Mouse (Mus musculus) midbrain, embryonic 14.5 days (tissue): ENCODE data around the gene Majin. TPM values are rescaled to one million over a fixed set of nuclear protein-coding genes. Genes with fewer than 3 reads are reported as not detected.

Source experiments
- ATAC-seq: fragments of 200-750 bp; cut with Nextera tagmentation; 2 replicates; pipeline ENCODE4 v1.8.0; 2017; ENCODE audit warnings: moderate number of reproducible peaks, moderate library complexity; ENCODE audit not compliant: low FRiP score, low TSS enrichment
- DNase-seq: peaks from one replicate; pipeline ENCODE4 v3.0.0-alpha.2; 2015
- H3K27ac ChIP-seq: fragments of 300-500 bp; sonication (generic); replicated peaks from 2 replicates; pipeline ENCODE4 v1.5.1; 2014; ENCODE audit warnings: mild to moderate bottlenecking, low read depth, low read length, moderate library complexity
- H3K27me3 ChIP-seq: fragments of 300-500 bp; sonication (generic); 2 replicates; pipeline ENCODE4 v1.6.1; 2014; ENCODE audit warnings: low read length, control low read depth, mixed read lengths; ENCODE audit not compliant: control insufficient read depth, insufficient read depth
- H3K36me3 ChIP-seq: fragments of 300-500 bp; sonication (generic); 2 replicates; pipeline ENCODE4 v1.6.1; 2014; ENCODE audit warnings: low read length, control low read depth; ENCODE audit not compliant: control insufficient read depth, insufficient read depth
- H3K4me1 ChIP-seq: fragments of 300-500 bp; sonication (generic); 2 replicates; pipeline ENCODE4 v1.6.1; 2014; ENCODE audit warnings: mild to moderate bottlenecking, antibody characterized with exemption, low read length, control low read depth; ENCODE audit not compliant: control insufficient read depth, insufficient read depth
- H3K4me2 ChIP-seq: fragments of 300-500 bp; sonication (generic); 2 replicates; pipeline ENCODE4 v1.6.1; 2014; ENCODE audit warnings: mild to moderate bottlenecking, low read length, moderate library complexity
- H3K4me3 ChIP-seq: fragments of 300-500 bp; sonication (generic); replicated peaks from 2 replicates; pipeline ENCODE4 v1.5.1; 2014; ENCODE audit warnings: low read depth, low read length
- H3K9ac ChIP-seq: fragments of 300-500 bp; sonication (generic); replicated peaks from 2 replicates; pipeline ENCODE4 v1.6.1; 2014; ENCODE audit warnings: mild to moderate bottlenecking, low read length, moderate library complexity
- H3K9me3 ChIP-seq: fragments of 300-500 bp; sonication (generic); 2 replicates; pipeline ENCODE4 v1.6.1; 2016; ENCODE audit warnings: low read length, control low read depth, mixed read lengths; ENCODE audit not compliant: control insufficient read depth
- WGBS: fragments of 180-500 bp; shearing (Covaris S2); extraction: QIAGEN DNeasy Blood & Tissue Kit; methylation state at CpG from one replicate; pipeline ENCODE4 v1.1.7; 2014; 5-methylcytosine and 5-hydroxymethylcytosine counted together
- polyA plus RNA-seq: library from polyadenylated mRNA; unstranded; fragments of >200 nt; fragmentation: Nextera tagmentation; extraction: Ambion mirVana; gene quantifications from 2 replicates; pipeline ENCODE4 v1.2.1, GENCODE M21; 2014

Gene Majin
- polyA plus RNA-seq, 1 experiment from 2014 or later: not detected

DNA sequence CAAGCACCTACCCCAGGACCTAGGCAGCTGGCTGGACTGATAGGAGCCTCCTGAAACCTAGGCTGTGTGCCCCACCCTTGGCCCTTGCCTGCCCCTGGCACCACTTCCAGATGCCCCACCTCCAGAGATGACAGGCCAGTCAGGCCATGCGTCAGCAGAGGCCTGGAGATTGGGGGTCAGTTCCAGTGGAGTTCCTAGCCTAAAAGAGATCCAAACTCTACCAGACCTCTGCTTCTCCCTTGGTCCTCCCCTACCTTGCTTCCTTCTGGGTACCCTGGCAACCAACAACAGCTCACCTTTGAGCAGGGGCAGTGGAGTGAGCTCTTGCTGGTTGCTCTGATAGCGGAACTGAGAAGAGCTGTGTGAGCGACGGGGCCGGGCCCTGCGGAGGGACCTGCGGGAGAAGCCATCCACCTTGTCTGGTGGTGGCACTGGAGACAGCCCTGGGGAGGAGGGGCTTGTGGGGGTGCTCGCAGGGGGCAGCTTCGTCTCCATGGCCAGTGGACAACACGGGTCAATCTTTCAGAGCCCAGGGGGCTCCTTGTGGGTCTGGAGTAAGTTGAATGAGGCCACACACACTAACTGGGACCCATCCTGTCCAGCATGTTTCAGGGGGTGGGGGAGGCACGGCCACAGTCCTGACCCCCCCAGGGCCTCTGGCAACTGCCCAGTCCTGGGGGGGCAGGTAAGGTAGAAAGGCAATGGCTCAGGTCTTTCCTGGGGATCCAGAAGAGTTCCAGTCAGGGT is 50.3 kb downstream of the Majin start:
- peak overlapping the region; percentile 88 for H3K9ac ChIP-seq
- H3K27me3 ChIP-seq: no peaks in the 10 kb centered on the region
- H3K4me2 ChIP-seq: peak overlapping the region; percentile 97
- 66% methylated on average over 11 of the region's 11 CpGs for WGBS
- ATAC-seq (no peak), DNase-seq (no peak)
- H3K9me3 ChIP-seq: no peaks in the 10 kb centered on the region
- peak overlapping the region; percentile 91 for H3K4me3 ChIP-seq
- peaks cover 16% of the 10 kb centered on the region for H3K4me1 ChIP-seq
- no peak overlapping the region for H3K27ac ChIP-seq
- H3K36me3 ChIP-seq: peaks cover 46% of the 10 kb centered on the region

DNA sequence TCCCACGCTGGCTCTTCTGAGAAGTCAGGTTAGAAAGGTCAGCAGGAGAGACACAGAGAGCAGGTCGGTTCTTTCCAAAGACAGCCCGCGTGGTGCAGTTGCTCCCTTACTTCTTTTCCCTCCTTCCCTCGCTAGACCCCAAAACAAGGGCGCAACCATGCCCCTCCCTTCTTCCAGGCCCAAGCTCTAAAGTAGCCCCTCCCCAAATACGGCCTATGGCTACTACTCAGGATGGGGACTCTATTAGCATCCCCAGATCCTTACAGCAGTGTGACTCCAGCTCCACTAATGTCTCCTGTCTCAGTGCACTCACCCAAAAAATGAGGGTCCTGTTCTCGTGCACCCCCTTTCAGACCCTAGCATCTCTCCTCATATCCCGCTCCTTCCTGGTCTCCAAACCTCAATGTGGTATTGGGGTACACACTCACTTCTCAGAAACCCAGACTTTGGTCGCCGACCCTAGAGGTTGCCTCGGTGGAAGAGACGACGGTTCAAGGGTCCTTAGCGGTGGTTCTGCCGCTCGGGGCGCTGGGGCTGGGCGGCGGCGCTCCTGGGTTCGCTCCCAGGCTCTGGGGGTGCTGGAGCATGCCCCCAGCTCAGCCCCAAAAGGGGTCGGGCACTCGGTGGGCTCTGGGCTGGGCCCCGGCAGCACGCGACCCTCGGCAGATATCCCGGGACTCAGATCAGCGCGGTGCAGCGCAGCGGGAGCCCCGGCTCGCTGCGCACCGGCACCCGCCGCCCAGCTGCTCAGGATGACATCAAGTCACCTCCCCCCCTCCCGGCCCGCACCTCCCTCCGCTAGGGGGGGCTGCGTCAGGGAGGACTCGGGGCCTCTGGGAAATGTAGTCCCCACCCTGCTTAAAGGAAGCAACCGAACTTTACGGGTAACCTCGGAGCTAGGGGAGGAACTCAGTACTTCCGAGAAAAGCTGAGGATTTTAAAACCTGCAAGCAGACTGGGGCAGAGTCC is 51.2 kb downstream of the Majin start, which contains the start of gene Ppp2r5b:
Gene Ppp2r5b (minus strand): TSS at position 789 of the 969 bp plus-strand sequence.
- H3K4me3 ChIP-seq: peak within 1 kb of the TSS; percentile 91
- H3K27me3 ChIP-seq: no peaks in the 10 kb centered on the region
- H3K4me2 ChIP-seq: peak within 1 kb of the TSS; percentile 97
- ATAC-seq (peak; percentile 90), DNase-seq (peak; percentile 97)
- H3K4me1 ChIP-seq: peaks cover 16% of the 10 kb centered on the region
- H3K36me3 ChIP-seq: peaks cover 37% of the 10 kb centered on the region
- no peaks in the 10 kb centered on the region for H3K9me3 ChIP-seq
- H3K27ac ChIP-seq: peak within 1 kb of the TSS; percentile 91
- 2% methylated on average over 48 of the region's 48 CpGs for WGBS
- H3K9ac ChIP-seq: peak within 1 kb of the TSS; percentile 88

DNA sequence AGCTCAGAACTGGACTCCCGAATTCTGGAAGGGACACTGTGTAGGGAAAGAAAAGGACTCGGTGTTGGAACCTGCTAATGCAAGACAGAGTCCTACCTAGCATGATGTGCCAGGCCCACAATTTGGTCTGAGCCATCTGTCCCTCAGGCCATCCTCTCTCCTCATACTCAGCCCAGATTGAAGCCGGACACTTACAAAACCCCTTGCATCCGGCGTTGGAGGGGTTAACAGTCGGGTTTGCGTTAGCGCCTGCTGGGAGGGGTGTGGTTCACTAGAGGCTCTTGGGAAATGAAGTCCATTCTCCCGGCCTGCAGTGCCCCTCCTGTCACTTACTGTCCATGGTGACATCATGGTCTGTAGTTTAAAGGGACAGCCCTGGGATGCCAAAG is 51.9 kb downstream of the Majin start:
- H3K36me3 ChIP-seq: peaks cover 30% of the 10 kb centered on the region
- ATAC-seq (peak; percentile 89), DNase-seq (peak; percentile 96)
- H3K4me3 ChIP-seq: peak overlapping the region; percentile 91
- H3K4me1 ChIP-seq: peaks cover 16% of the 10 kb centered on the region
- peak overlapping the region; percentile 97 for H3K4me2 ChIP-seq
- H3K27ac ChIP-seq: peak overlapping the region; percentile 91
- H3K9ac ChIP-seq: peak overlapping the region; percentile 88; the same call in 1 of the 2 replicates
- 0% methylated on average over 9 of the region's 9 CpGs for WGBS
- no peaks in the 10 kb centered on the region for H3K27me3 ChIP-seq
- no peaks in the 10 kb centered on the region for H3K9me3 ChIP-seq

GRCm38 (mm10) chr19:6236842-6237241 is 52.7 kb downstream of the Majin start:
- no peak for ATAC-seq
- no peak overlapping the region for H3K9ac ChIP-seq

GRCm38 (mm10) chr19:6238740-6239139 is 54.6 kb downstream of the Majin start:
- Histone ChIP-seq H3K9ac (no peak overlapping the region), H3K4me3 (no peak overlapping the region)

More at GRCm38 (mm10) chr19:6236842-6237241, 52.7 kb downstream of the Majin start:
- WGBS: 69% methylated on average over 7 of the region's 7 CpGs
- no peak overlapping the region for H3K4me3 ChIP-seq
- no peak overlapping the region for H3K27ac ChIP-seq
- no peaks in the 10 kb centered on the region for H3K9me3 ChIP-seq
- H3K4me2 ChIP-seq: no peak overlapping the region
- DNase-seq: no peak
- peaks cover 16% of the 10 kb centered on the region for H3K4me1 ChIP-seq
- H3K36me3 ChIP-seq: peaks cover 22% of the 10 kb centered on the region
- no peaks in the 10 kb centered on the region for H3K27me3 ChIP-seq

DNA sequence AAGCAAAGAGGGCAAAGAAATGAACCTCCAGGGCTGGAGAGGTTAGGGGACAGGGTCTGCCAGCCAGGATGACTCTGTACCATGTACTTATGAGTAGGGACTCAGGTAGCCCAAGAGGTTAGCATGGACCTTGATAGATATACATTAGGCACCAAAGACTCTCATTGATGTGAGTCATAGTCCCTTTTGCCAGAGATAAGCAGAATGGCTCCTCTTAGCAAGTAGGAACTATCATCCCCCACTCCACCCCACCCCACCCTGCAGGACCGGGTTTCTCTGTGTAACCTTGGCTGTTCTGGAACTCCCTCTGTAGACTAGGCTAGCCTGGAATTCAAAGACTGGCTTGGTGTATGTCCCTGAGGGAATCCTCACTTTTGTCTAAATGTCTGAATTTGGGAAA is 55.9 kb downstream of the Majin start:
- Histone ChIP-seq H3K27me3 (no peaks in the 10 kb centered on the region), H3K9me3 (no peaks in the 10 kb centered on the region), H3K4me1 (peaks cover 16% of the 10 kb centered on the region), H3K4me3 (no peak overlapping the region), H3K4me2 (no peak overlapping the region), H3K9ac (no peak overlapping the region), H3K27ac (no peak overlapping the region), H3K36me3 (peaks cover 12% of the 10 kb centered on the region)
- WGBS: 75% methylated on average over 1 of the region's 1 CpGs
- ATAC-seq (no peak), DNase-seq (no peak)

More at GRCm38 (mm10) chr19:6238740-6239139, 54.6 kb downstream of the Majin start:
- H3K4me1 ChIP-seq: peaks cover 26% of the 10 kb centered on the region
- DNase-seq: no peak
- H3K27me3 ChIP-seq: no peaks in the 10 kb centered on the region
- H3K9me3 ChIP-seq: no peaks in the 10 kb centered on the region
- no peak overlapping the region for H3K4me2 ChIP-seq
- H3K36me3 ChIP-seq: peaks cover 4% of the 10 kb centered on the region; the same call in 1 of the 2 replicates
- ATAC-seq: no peak
- H3K27ac ChIP-seq: no peak overlapping the region

DNA sequence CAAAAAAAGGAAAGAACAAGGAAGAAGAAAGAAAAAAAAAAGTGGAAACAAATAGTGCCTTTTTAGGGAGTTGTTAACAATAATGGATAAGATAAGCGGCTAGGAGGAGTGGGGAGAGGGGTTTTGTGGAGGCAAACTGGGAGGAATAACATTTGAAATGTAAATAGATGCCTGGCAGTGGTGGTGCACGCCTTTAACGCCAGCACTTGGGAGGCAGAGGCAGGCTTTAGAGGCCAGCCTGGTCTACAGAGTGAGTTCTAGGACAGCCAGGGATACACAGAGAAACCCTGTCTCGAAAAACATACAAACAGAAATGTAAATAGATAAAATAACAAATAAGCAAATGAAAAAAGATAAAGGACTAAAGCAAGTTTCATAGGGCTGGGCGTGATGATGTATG is 56.5 kb downstream of the Majin start:
- 33% methylated on average over 5 of the region's 5 CpGs for WGBS
- Histone ChIP-seq H3K9ac (no peak overlapping the region), H3K4me2 (peak overlapping the region; percentile 7; the same call in 1 of the 2 replicates), H3K36me3 (peaks cover 16% of the 10 kb centered on the region), H3K27me3 (no peaks in the 10 kb centered on the region), H3K4me1 (peaks cover 15% of the 10 kb centered on the region), H3K4me3 (no peak overlapping the region; the same call in 1 of the 2 replicates), H3K27ac (no peak overlapping the region), H3K9me3 (no peaks in the 10 kb centered on the region)
- ATAC-seq (no peak), DNase-seq (no peak)

DNA sequence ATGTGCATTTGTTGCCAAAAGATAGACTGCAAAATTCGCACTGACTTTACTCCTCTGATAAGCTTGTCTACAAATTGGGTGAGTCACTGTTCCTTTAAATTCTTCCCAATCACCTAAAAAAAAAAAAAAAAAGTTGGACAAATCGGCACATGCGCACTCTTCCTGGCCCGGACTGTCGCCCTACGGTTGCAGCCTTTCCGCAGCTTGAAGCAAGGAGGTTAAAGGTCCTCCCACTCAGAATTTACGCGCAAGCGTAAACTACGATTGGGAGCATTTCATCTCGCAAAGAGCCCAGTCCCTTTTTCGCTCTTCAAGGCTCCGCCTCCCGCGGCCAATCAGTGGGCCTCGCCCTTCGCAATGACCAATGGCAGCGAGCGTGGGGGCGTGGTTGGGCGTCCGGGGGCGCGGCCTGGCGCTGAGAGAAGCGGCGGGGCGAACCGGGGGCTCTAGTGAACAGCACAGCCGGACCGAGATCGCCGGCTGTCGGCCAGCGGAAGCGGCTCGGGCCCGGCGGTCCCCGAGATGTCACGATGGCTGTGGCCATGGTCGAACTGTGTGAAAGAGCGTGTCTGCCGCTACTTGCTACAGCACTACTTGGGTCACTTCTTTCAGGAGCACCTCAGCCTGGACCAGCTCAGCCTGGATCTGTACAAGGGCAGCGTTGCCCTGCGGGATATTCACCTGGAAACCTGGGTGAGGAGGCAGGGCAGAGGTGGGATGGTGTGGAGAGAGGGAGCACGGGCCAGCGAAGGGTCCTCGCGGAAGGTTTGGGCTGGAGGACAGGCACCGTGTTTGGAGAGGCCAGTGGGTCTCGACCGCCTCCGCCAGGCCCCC is 57.3 kb downstream of the Majin start, which contains the start of gene Atg2a:
Gene Atg2a (plus strand): TSS at position 395 of the 834 bp plus-strand sequence.
- peak within 1 kb of the TSS; percentile 89 for H3K9ac ChIP-seq
- no peaks in the 10 kb centered on the region for H3K9me3 ChIP-seq
- H3K27me3 ChIP-seq: no peaks in the 10 kb centered on the region
- peak; percentile 99 for DNase-seq
- peak within 1 kb of the TSS; percentile 78 for H3K4me3 ChIP-seq
- peak; percentile 94 for ATAC-seq
- peaks cover 11% of the 10 kb centered on the region for H3K4me1 ChIP-seq
- H3K27ac ChIP-seq: peak within 1 kb of the TSS; percentile 61
- WGBS: under 1% methylated on average over 55 of the region's 55 CpGs
- H3K36me3 ChIP-seq: peaks cover 23% of the 10 kb centered on the region
- peak within 1 kb of the TSS; percentile 88 for H3K4me2 ChIP-seq
